Mouse (Mus musculus) heart, adult 9 months (tissue): Measurements from ENCODE around the gene Zfp934.
"Not testable (repeated sequence)": the region's sequence is repeated elsewhere in the genome, so short reads cannot be mapped to it uniquely, and the experiment has no call there.

Source experiments
- DNase-seq, 2 experiments: peaks; one replicate each; pipeline ENCODE4 v3.0.0; 2022; ENCODE audit warnings: low spot score in 2 of 2

Zfp934 gene

GRCm38 (mm10) chr13:62571099-62571498 is at the start of gene Zfp934:
Gene Zfp934 (minus strand): TSS chr13:62571199.
- DNase-seq, result not testable (repeated sequence)

DNA sequence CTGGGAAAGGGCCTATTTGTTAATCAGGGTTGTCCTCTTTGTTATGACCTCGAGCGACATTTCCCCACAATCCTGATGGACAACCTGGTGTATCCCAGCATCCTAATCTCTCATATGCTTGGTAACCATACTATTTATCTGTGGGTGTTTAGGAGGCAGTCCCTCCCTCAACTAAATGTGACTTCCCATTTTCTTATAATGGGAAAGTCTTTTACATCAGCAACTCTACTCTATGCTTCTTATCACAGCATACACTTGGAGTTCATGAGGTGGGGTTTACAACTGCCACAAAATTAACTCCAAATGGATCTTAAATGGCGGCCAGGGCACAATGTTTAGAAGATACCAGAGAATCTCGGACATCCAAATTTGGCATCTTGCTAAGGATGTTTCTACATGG is 46.5 kb upstream of the Zfp934 start:
- not testable (repeated sequence) for DNase-seq

- not testable (repeated sequence) for DNase-seq
Observed at GRCm38 (mm10) chr13:62561696-62562095, 9.3 kb downstream of the Zfp934 start.

GRCm38 (mm10) chr13:62558189-62559110 is 12.5 kb downstream of the Zfp934 start, which contains the start of gene Zfp935:
Gene Zfp935 (minus strand): TSS chr13:62558511.
- peak; percentile 85 to 86 for DNase-seq

GRCm38 (mm10) chr13:62530129-62530528 is 40.9 kb downstream of the Zfp934 start:
- DNase-seq, result not testable (repeated sequence)

DNA sequence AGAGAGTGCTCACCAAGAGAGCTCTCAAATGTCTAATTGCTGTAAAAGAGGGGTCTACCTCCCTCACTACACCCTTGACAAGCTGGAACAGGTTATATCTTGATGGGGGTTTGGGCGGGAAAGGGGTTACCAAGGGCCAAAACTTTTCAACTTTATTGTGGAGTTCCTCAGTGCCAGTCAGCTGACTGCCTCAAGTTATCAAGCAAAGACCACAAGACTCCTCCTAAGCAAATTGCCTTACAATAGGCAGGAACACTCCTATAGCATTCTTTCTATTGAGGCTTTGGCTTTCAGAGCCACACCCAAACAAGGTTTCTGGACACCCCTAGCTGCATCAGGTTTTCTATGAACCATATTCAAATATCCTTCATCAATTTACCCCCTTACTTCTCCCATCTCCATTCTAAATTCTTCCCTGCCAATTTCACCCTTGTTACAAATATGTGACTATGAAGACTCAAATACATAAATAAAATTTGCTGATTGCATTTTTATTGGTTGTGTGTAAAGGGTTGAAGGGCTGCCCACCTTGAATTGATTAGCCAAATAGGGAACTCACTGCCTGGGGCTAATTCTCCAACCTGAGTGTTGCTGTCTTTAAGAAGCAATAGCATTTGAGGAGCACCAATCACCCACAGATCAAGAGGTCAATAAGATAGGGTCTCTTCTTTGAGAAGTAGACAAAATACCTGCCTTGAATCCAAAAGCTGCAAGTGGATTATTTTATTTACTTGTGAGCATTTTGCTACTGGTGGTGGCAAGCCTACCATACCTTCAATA is 60.2 kb downstream of the Zfp934 start:
- DNase-seq, result not testable (repeated sequence)

DNA sequence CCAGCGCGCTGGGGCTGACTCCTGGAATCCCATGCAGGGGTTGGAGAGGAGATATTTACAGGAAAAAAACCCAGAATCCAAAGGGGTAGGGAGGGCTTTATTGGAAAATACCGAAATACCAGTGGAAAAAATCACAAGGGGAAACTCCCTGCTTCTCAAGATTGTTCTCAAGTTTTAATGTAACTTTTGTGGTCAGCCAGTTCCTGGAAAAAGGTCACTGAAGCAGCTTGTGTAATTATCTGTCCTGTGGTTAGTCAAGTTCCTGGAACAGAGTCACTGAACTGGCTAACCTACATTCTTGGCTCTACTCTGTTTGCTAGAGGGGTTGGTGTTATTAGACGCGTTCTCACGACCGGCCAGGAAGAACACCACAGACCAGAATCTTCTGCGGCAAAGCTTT is 98.3 kb downstream of the Zfp934 start:
- DNase-seq, result not testable (repeated sequence)

- not testable (repeated sequence) for DNase-seq
Observed at GRCm38 (mm10) chr13:62469947-62470346, 101.1 kb downstream of the Zfp934 start.

- peak; percentile 91 to 92 for DNase-seq
Observed at GRCm38 (mm10) chr13:62466424-62467334, 104.3 kb downstream of the Zfp934 start, which contains the start of gene Gm49359. Gene Gm49359 (minus strand): TSS chr13:62466832.
